Mouse (Mus musculus) layer of hippocampus, adult 18-20 months (tissue): Measurements from ENCODE around the gene Col18a1. TPM values are rescaled to one million over a fixed set of nuclear protein-coding genes. Genes with fewer than 3 reads are reported as not detected.
A peak's percentile ranks its signal among the peaks of the same experiment; 100 is the strongest.

Experiments used
- DNase-seq, 2 experiments: peaks; one replicate each; pipeline ENCODE4 v3.0.0; 2022; ENCODE audit warnings: low spot score in 2 of 2
- long read RNA-seq: library from polyadenylated mRNA; stranded (forward); transcript quantifications from one replicate; pipeline ENCODE4 v2.0.0, GENCODE M21; 2021
- total RNA-seq, 2 experiments: library from RNA; stranded (reverse); gene quantifications; 2 replicates each; pipeline ENCODE4 v1.2.3; 2021

The Col18a1 gene
- 1 to 10 TPM; 3.3 to 3.5 TPM for total RNA-seq
- long read RNA-seq, full-length matches to known transcripts: 1 of 4 reads
- long read RNA-seq, partial matches to known transcripts: 1 of 4 reads
- long read RNA-seq, other reads (novel, unspliced or antisense): 2 of 4 reads

- no peak for DNase-seq
Observed at GRCm38 (mm10) chr10:77165963-77166717, at the start of gene Col18a1. TSS of gene Col18a1 (minus strand) at chr10:77166548.

GRCm38 (mm10) chr10:77215641-77216040 lies 49.3 kb upstream of the Col18a1 start:
- DNase-seq: no peak

DNA sequence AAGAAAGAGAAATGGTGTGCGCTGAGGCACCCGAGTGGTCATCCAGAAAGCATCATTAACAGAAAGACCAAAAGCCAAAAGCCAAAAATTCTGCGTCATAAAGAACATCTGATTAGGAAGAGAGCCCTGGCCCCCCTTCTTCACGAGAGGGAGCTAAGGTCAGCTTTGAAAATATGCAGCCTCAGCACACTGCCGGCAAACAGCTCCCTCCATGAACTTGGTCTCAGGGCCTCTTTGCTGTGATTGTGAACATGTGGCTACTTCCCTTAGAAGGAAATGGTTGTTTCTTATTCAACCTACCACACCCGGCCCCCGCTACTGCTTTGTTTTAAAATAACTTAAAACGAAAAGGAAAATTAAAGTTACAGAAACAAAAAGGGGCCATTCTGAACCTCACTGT lies 48.2 kb upstream of the Col18a1 start:
- DNase-seq: no peak

GRCm38 (mm10) chr10:77213483-77213882 lies 47.1 kb upstream of the Col18a1 start:
- DNase-seq: no peak

DNA sequence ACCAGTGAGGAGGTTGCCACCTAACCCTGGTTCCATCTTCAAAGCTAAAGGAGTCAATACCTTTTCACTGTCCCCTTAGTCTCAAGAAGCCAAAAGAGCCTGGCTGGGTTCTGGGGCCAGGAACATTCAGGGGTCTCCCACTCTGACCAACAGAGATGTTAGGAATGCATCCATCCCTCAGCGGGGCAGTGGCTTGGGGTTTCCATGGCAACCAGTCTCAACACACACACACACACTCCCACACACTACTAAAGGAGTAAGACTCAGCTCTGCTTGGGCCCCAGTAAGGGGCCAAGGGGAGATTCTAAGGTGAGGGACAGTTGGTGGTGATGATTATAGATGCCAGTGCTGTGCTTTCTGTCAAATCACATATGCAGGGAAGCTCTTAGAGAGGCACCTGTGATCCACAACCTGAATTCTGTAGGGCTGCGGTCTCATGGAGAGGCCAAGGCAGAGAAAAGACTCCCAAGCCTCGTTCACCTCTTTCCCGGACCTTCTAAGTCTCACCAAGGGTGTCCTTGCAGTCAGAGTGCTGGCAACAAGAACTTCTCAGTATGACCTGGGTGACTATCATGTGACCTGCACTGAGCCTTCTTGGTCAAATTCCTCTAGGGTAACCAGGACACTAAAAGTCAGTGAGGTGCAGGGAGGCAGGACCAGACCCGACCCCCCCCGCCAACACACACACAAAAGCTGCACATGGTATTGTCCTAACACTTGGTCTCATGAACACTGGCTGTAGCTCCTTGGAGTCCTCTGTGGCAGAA lies 46.2 kb upstream of the Col18a1 start:
- DNase-seq: no peak

GRCm38 (mm10) chr10:77211116-77211570 lies 44.8 kb upstream of the Col18a1 start:
- DNase-seq: peak in 1 of 2 experiments; percentile 15

DNA sequence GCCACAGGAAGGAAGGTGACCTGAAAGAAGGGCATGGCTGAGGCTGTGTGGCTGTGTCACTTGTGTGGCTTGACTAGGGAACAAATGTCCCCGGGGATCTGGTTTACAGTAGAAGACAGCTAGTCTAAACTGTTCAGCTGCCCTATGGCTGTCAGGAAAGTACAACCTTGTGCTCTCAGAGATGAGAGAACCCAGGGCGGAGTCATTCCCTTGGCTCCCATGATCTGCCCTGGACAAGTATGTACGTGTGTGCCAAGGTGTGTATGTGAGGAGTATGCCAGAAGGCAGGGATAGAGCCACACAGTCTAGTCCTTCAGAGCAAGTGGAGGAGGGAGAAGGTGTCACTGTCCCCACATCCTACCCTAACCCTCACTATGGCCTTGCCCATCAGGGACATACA lies 44.3 kb upstream of the Col18a1 start:
- DNase-seq: no peak

GRCm38 (mm10) chr10:77209261-77209660 lies 42.9 kb upstream of the Col18a1 start:
- no peak for DNase-seq

GRCm38 (mm10) chr10:77206565-77207079 lies 40.3 kb upstream of the Col18a1 start:
- peak; percentile 68 to 86 for DNase-seq

GRCm38 (mm10) chr10:77206134-77206533 lies 39.8 kb upstream of the Col18a1 start:
- DNase-seq: no peak

GRCm38 (mm10) chr10:77203960-77204359 lies 37.6 kb upstream of the Col18a1 start:
- DNase-seq: no peak

DNA sequence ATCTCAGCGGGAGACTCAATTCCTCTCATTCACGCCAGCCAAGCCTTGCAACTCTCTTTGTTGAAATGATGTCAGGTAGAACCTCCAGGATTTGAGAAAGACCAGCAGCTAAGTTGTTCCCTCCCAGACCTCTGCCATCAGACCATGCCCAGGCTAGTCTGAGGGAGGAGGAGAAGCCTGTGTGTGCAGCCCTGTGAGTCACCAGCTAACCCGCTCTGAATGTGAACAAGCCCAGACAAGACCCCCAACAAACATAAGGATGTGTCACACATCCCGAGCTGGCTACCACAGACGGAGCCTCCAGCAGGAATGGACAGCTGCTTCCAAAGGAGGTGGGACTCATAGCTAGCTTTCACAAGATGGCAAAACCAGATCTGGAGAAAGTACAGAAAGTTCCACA lies 35.6 kb upstream of the Col18a1 start:
- DNase-seq: no peak

DNA sequence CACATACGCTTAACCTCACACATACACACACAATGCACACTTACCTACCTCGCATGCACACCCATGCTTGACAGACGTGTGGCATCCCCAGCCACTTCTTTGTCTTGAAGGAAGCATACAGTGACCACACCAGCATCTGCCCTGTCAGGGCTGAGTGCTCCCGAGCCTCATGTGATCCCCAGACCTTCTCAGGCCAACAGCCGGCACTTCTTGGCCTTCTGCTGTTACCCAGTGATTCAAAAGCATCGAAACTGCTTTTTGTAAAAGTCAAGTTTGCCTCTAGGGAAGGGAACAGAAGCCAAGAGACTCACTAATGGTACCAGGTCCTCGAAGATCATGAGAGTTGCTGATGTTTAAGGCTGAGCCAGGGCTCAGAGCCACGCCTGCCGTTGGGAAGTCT lies 33.9 kb upstream of the Col18a1 start:
- no peak for DNase-seq

- DNase-seq: no peak
Observed at GRCm38 (mm10) chr10:77199229-77199628, 32.9 kb upstream of the Col18a1 start.

DNA sequence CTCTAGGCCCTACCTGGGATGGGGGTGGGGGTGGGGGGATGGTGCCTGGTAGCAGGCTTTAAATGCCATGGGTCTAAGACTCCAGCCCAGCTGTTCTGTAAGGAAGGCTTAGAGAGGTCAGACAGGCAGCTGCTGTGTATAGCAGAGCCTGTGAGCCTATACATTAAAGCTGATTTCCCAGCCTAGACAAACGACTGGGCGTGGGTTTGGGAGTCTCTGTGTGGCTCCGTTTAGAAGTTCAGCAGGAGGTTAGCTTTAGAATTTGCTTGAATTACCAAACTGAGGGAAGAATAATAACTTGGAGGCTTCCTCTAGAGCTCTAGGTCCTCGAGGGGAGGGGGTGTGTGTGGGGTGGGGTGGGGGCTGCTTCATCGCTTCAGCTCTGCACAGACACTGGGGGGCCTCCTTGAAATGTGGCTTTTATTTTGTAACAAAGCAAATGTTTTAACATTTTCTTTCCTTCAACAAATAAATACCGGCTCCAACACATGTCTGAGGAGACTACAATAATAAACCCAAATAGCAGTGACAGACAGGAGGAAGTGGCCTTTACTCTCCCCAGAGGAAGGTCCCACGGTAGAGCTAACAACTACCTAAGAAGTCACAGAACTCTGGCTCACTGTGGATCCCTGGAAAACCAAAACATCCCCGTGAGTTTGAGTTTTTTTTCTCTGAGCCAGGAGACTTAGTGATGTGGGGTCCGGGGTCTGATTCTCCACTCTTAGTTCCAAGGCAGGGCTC lies 31.3 kb upstream of the Col18a1 start:
- no peak for DNase-seq

DNA sequence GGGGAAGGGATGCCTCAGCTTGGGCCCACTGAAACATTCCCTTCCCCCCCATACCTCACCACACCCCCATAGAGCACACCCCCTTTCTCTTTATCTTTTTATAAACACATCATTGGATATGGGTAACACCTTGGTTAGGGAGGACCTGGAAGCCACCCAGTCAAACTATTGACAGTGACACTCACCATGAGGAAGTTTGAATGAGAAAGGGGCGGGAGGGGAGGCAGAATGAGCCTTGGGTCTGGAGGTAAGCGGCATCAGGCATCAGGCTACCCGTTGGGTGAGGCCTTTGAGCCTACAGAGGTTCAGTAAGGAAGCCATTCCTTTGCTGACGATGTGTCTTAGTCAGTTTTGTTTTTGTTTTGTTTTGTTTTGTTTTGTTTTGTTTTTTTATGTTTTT lies 30.3 kb upstream of the Col18a1 start:
- no peak for DNase-seq

GRCm38 (mm10) chr10:77196115-77196514 lies 29.8 kb upstream of the Col18a1 start:
- no peak for DNase-seq

GRCm38 (mm10) chr10:77193495-77193894 lies 27.1 kb upstream of the Col18a1 start:
- DNase-seq: no peak

DNA sequence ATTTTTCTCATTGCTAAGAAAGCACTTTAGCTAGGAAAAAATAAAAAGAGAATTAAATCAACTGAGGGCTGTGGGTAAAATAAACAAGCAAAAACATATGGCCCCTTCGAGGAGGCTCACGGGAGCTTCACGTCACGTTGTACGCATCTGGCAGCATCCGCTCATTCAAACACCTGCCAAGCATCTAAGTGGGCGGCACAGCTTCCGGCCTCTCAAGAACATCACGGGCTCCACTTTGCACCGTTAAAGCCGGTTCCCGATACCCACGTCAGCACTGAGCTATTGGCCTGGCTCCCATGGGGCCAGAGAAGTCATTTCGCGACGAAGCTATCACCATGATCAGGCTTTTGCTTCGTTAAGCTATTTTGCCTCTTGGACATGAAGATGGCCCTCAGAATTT lies 26.4 kb upstream of the Col18a1 start:
- no peak for DNase-seq

GRCm38 (mm10) chr10:77190967-77191915 lies 24.9 kb upstream of the Col18a1 start:
- DNase-seq: no peak
